Mouse (Mus musculus) mesoderm, embryonic 11.5 days (tissue): ENCODE results near the gene Atxn7.
"Not testable (repeated sequence)": the region's sequence is repeated elsewhere in the genome, so short reads cannot be mapped to it uniquely, and the experiment has no call there.

Experiments used
- DNase-seq: peaks from one replicate; pipeline ENCODE4 v3.0.0-alpha.2; 2012; ENCODE audit warnings: low read depth, low spot score

Gene Atxn7

GRCm38 (mm10) chr14:13982174-13982573, 20.9 kb downstream of the Atxn7 start:
- peak; percentile 12 for DNase-seq

GRCm38 (mm10) chr14:13988397-13988796, 27.2 kb downstream of the Atxn7 start:
- no peak for DNase-seq

- DNase-seq = no peak
Observed at GRCm38 (mm10) chr14:13990741-13991140, 29.5 kb downstream of the Atxn7 start.

- no peak for DNase-seq
Observed at GRCm38 (mm10) chr14:13995206-13996097, 34.2 kb downstream of the Atxn7 start.

GRCm38 (mm10) chr14:14002771-14003170, 41.5 kb downstream of the Atxn7 start:
- DNase-seq = no peak

- no peak for DNase-seq
Observed at GRCm38 (mm10) chr14:14009712-14010111, 48.5 kb downstream of the Atxn7 start.

GRCm38 (mm10) chr14:14012383-14013251, 51.4 kb downstream of the Atxn7 start:
- DNase-seq = peak; percentile 87

GRCm38 (mm10) chr14:14013252-14013711, 52.0 kb downstream of the Atxn7 start:
- no peak for DNase-seq

- no peak for DNase-seq
Observed at GRCm38 (mm10) chr14:14014636-14015375, 53.6 kb downstream of the Atxn7 start.

- peak; percentile 19 for DNase-seq
Observed at GRCm38 (mm10) chr14:14019155-14019894, 58.1 kb downstream of the Atxn7 start.

- no peak for DNase-seq
Observed at GRCm38 (mm10) chr14:14021244-14021643, 60.0 kb downstream of the Atxn7 start.

- DNase-seq = no peak
Observed at GRCm38 (mm10) chr14:14025870-14026269, 64.6 kb downstream of the Atxn7 start.

GRCm38 (mm10) chr14:14030621-14031020, 69.4 kb downstream of the Atxn7 start:
- DNase-seq = no peak

GRCm38 (mm10) chr14:14032842-14033241, 71.6 kb downstream of the Atxn7 start:
- no peak for DNase-seq

GRCm38 (mm10) chr14:14036352-14036751, 75.1 kb downstream of the Atxn7 start:
- DNase-seq = no peak

- no peak for DNase-seq
Observed at GRCm38 (mm10) chr14:14038233-14038632, 77.0 kb downstream of the Atxn7 start.

GRCm38 (mm10) chr14:14042336-14042735, 81.1 kb downstream of the Atxn7 start:
- no peak for DNase-seq

- no peak for DNase-seq
Observed at GRCm38 (mm10) chr14:14054386-14054785, 93.1 kb downstream of the Atxn7 start.

GRCm38 (mm10) chr14:14059606-14060005, 98.4 kb downstream of the Atxn7 start:
- DNase-seq = not testable (repeated sequence)

GRCm38 (mm10) chr14:14062531-14063245, 101.4 kb downstream of the Atxn7 start:
- DNase-seq = no peak
